Mouse (Mus musculus) ES-E14 (cell line): ENCODE measurements at regions not wholly inside any gene's neighbourhood (a gene's known extent, or its start where the extent isn't known, plus 50 kb on each side); places are given as distances from the start of the nearest gene placed in this dataset.
"Not testable (repeated sequence)": the region's sequence is repeated elsewhere in the genome, so short reads cannot be mapped to it uniquely, and the experiment has no call there.

Experiments
- CHD2 ChIP-seq: IDR thresholded peaks from 2 replicates; pipeline ENCODE4 v1.6.1; 2014; ENCODE audit warnings: mild to moderate bottlenecking, low read depth, low read length, inconsistent platforms
- HCFC1 ChIP-seq: IDR thresholded peaks from 2 replicates; pipeline ENCODE4 v1.6.1; 2012; ENCODE audit warnings: low read length, inconsistent platforms, borderline replicate concordance; ENCODE audit not compliant: insufficient read depth
- MAFK ChIP-seq: IDR thresholded peaks from 2 replicates; pipeline ENCODE4 v1.6.1; 2014; ENCODE audit warnings: mild to moderate bottlenecking, low read depth, low read length, inconsistent platforms; ENCODE audit not compliant: insufficient read depth
- ZC3H11A ChIP-seq: IDR thresholded peaks from 2 replicates; pipeline ENCODE4 v1.6.1; 2012; ENCODE audit warnings: low read depth, mild to moderate bottlenecking, inconsistent platforms, low read length, borderline replicate concordance
- ZNF384 ChIP-seq: IDR thresholded peaks from 2 replicates; pipeline ENCODE4 v1.6.1; 2012; ENCODE audit warnings: low read depth, low read length, inconsistent platforms

DNA sequence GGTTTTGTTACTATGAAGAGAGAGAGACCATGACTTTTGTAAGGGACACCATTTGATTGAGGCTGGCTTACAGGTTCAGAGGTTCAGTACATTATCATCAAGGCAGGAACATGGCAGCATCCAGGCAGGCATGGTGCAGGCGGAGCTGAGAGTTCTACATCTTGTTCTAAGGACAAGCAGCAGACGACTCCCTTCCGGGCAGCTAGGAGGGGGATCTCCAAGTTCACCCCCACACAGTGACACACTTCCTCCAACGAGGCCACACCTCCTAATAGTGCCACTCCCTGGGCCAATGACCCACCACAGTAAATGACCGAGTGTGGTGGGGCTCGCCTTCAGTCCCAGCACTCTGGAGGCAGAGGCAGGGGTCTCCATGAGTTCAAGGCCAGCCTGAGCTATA lies 138.8 kb downstream of the Katnal1 start:
- not testable (repeated sequence) for TF ChIP-seq HCFC1, ZC3H11A, CHD2, ZNF384, MAFK
